Mouse (Mus musculus): Measurements from ENCODE around the gene Slc35c2. TPM values are rescaled to one million over a fixed set of nuclear protein-coding genes. Genes with fewer than 3 reads are reported as not detected.

The Slc35c2 gene
- 10 to 100 TPM; 58.2 to 60.6 TPM for total RNA-seq (2021)
- long read RNA-seq, experiment 1, transcript Slc35c2-204 (10 exons, 2,008 nt) = major isoform, 16 of 58 reads
- long read RNA-seq, experiment 1, partial matches to known transcripts = 10 of 58 reads
- long read RNA-seq, experiment 1, other reads (novel, unspliced or antisense) = 29 of 58 reads
- long read RNA-seq, experiment 2, transcript Slc35c2-204 (10 exons, 2,008 nt) = major isoform, 14 of 45 reads
- long read RNA-seq, experiment 2, partial matches to known transcripts = 6 of 45 reads
- long read RNA-seq, experiment 2, other reads (novel, unspliced or antisense) = 22 of 45 reads

DNA sequence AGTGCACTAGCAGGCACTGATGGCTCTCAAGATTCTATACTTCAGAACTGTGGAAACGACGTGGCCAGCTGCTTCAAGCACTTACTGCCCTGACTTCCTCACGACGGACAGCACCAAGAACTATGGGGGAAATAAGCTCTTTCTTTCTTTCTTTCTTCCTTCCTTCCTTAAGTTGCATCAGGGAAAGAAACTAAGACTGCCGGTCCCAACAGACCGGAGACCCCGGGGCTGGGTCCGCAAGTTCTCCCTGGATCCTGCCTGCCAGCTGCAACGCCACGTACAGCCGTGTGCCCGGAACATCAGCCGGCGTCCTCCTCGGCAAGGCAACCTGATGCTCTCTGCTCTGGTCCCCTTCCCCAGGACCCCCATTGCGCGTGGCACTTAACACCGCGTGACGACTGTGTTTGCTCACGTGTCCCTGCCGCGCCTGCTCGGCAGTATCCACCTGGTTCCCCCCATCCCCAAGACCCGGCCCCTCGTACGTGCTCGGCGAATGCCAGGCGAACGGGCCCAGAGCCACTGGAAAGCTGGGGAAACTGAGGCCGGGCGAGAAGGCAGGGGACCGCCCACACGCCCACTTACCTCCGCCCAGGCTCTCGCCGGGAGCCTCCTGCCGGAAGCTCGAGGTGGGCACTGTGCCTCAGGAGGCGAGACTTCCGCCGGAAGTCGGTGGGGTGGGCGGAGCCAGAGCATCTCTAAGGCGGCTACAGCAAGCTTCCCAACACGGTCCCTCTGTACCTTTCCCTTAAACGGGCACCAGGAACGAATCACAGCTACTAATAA is at the start of gene Slc35c2:
Gene Slc35c2, minus strand, starts transcription at position 668 of the 783 bp plus-strand sequence.
- DNase-seq (ENCODE audit: low spot score in 2 of 2) = peak; percentile 93 to 95

DNA sequence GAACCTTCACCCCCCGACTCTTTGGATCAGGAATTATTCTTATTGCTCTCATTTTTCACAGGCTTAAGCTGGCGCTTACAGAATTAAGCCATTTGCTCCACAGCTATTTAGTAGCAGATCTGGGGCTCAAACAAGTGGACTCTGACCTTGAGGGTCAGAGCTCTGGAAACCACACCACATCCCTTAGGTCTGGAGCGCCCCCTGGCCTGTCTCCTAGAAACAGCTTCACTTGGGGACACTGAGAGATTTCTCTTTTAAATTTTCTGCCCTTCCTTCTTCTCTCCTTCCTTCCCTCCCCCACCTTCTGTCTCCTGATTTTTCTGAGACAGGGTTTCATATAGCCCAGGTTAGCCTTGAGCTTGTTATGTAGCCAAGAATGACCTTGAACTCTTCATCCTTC is 49.5 kb upstream of the Slc35c2 start:
- DNase-seq (ENCODE audit: low spot score in 2 of 2) = peak in 1 of 2 experiments; percentile 46

- DNase-seq (ENCODE audit: low spot score in 2 of 2) = peak in 1 of 2 experiments; percentile 1
These were observed 45.0 kb upstream of the Slc35c2 start for GRCm38 (mm10) chr2:165332610-165333210.

GRCm38 (mm10) chr2:165329703-165330102 is 42.0 kb upstream of the Slc35c2 start:
- DNase-seq (ENCODE audit: low spot score in 2 of 2) = no peak

GRCm38 (mm10) chr2:165328746-165329145 is 41.1 kb upstream of the Slc35c2 start:
- no peak for DNase-seq (ENCODE audit: low spot score in 2 of 2)

DNA sequence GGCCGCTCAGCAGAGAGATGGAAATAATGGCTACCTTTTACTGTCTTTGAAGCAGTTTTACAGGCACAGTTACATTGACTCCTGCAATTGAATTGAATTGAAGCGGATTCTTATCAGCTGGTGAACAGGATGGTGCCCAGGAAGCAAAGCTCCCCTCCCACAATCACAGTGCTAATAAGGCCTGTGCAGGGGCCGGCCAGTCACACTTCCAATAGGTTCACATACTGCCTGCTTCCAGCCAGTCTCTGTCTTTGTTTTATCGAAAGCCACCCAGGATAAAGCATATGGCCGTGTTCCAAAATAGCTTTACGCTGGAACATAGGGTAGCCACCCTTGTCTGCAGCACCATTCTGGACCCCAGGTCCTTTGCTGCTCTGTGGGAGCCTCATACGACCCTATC is 39.7 kb upstream of the Slc35c2 start:
- DNase-seq (ENCODE audit: low spot score in 2 of 2) = no peak

GRCm38 (mm10) chr2:165326304-165327190 is 38.9 kb upstream of the Slc35c2 start, which contains the start of gene Elmo2:
Elmo2 (minus strand) TSS chr2:165326479.
- DNase-seq (ENCODE audit: low spot score in 2 of 2) = peak; percentile 96 to 97

DNA sequence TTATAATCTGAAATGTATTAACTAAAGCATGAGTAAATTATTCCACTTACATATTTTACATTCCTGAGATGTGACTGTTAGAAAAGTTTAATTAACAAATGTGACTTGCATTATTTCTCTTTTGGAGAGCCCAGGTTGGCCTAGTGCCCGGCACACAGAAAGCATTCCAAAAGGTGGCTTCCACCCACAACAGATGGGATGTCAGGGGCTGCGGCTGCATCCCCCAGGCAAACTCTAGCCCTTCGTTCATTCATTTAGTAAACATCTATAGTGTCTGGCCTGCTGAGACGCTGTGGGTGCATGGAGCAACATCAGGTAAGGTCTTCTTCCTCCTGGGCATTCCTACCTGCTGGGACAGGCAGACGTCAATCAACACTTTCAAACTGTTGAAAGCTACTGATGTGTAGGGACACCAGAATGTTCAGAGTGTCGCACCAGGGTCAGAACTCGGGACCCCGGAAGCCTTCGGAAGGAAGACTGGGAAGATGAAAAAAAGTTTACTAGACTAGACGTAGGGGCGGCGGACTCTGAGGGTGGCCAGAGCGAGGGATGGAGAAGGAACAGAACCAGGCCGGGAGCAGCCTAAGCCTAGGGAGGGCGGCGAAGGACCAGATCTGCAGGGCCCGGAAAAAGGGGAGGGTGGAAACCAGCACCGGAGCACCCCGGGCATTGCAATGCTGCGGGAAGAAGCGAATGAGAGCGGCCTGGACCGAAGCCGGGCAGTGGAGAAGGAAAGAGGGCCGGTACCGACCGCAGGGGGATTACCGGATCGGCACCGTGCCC is 38.0 kb upstream of the Slc35c2 start:
- DNase-seq (ENCODE audit: low spot score in 2 of 2) = no peak

- DNase-seq (ENCODE audit: low spot score in 2 of 2) = no peak
These were observed 36.3 kb upstream of the Slc35c2 start for GRCm38 (mm10) chr2:165323928-165324327.

DNA sequence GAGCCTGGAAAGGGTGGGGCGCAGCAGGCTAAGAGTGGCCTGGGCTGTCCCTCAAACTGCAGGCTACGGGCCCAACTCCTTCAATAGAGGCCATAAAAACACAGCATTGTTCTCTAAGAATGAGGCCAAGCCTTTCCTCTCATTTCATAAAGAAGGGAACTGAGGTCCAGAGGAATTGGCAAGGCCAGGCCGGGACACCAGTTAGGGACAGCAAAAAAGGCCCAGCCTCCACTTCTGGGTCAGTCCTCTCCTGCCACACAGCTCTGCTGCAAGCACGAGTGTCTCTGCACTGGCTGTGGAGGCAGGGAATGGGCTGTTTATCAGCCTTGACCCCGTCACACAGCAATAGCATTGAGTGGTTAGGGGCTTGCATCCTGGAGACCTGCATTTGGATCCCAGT is 35.8 kb upstream of the Slc35c2 start:
- DNase-seq (ENCODE audit: low spot score in 2 of 2) = peak in 1 of 2 experiments; percentile 25

DNA sequence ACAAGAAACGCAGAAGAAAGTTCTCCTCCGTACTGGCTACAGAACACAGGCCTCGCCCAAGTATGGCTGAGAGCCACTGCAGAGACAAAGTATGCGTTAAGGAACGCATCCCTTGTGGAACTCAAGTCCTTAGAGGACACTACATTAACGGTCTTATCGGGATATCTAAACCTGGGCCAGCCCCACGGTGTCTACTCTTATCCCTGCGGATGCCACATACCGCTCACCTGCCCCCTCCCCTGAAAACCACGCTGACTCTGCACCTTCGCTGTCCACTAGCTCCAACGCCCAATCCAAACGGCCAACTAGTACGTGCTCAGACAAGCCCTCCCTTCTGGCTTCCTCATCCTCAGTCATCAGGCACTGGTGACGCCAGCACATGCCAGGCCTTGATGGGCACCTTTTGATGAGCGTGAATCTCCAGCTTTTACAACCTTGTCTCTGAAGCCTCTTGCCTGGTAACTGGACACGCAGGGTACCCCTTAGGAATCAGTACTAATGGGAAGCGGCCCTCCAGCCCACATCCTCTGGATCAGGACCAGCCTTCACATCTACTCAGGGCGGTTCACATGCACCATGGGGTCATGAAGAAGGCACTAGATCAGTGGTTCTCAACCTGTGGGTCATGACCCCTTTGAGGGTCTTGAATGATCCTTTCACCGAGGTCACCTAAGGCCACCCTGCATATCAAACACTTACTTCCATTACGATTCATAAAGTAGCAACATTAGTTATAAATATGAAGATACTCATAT is 34.5 kb upstream of the Slc35c2 start:
- no peak for DNase-seq (ENCODE audit: low spot score in 2 of 2)

- DNase-seq (ENCODE audit: low spot score in 2 of 2) = no peak
These were observed 33.8 kb upstream of the Slc35c2 start for GRCm38 (mm10) chr2:165321381-165321888.

GRCm38 (mm10) chr2:165320531-165321150 is 33.0 kb upstream of the Slc35c2 start:
- DNase-seq (ENCODE audit: low spot score in 2 of 2) = peak; percentile 49 to 76

- DNase-seq (ENCODE audit: low spot score in 2 of 2) = no peak
These were observed 31.8 kb upstream of the Slc35c2 start for GRCm38 (mm10) chr2:165319503-165319902.

DNA sequence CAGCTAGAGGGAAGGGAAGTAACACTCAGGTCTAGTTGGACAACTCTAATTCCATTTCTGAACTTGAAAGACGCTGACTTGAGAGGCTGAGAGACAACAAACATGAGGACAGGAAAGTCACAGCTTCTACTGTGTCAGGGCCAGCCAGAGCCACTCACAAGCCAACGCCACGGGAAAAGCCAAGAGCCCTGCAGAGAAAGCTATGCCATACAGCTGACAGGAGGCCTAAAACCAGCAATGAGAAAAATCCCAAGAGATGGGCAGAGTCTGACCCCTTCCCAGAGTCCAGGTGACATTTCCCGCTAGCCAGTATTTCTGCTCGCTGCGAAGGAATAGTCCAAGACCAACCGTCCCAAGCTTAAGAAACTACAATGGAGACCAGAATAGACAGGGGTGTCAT is 31.3 kb upstream of the Slc35c2 start:
- no peak for DNase-seq (ENCODE audit: low spot score in 2 of 2)

- DNase-seq (ENCODE audit: low spot score in 2 of 2) = no peak
These were observed 30.1 kb upstream of the Slc35c2 start for GRCm38 (mm10) chr2:165317621-165318263.

GRCm38 (mm10) chr2:165316837-165317473 is 29.3 kb upstream of the Slc35c2 start:
- DNase-seq (ENCODE audit: low spot score in 2 of 2) = peak; percentile 71 to 81

DNA sequence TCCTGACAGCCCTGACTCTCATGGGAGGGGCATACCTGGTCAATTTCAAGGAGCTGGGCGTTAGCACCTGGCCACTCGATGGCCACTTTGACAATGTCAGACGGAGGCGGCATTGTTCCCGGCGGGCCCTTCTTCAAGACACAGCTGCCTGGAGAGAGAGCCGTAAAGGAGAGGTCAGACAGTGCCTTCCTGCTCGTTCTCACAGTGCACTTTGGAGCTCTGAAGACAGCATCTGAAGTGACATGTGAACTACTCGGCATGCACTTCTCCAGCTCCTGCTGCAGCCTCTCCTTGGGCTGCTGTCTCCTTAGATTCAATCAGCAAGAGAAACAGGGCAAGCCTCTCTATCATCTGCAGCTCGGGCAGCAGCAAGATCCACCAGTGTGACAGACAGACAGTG is 28.5 kb upstream of the Slc35c2 start:
- DNase-seq (ENCODE audit: low spot score in 2 of 2) = no peak

Measured in left cerebral cortex, adult 18-20 months (tissue).